Mouse (Mus musculus): ENCODE data around the gene Arhgap24. TPM values are rescaled to one million over a fixed set of nuclear protein-coding genes. Genes with fewer than 3 reads are reported as not detected.

Gene Arhgap24
- polyA plus RNA-seq, 1 experiment from 2014 or later, result 17.7 TPM

- Histone ChIP-seq H3K4me1 (replicated peaks) (peaks cover 42% of the 10 kb centered on the region), H3K27ac (no peak overlapping the region), H3K9me3 (no peaks in the 10 kb centered on the region), H3K4me2 (no peak overlapping the region), H3K4me3 (replicated peaks) (no peak overlapping the region), H3K36me3 (no peaks in the 10 kb centered on the region), H3K9ac (replicated peaks) (no peak overlapping the region), H3K27me3 (peaks cover 7% of the 10 kb centered on the region; the same call in 1 of the 2 replicates)
- 44% methylated on average over 9 of the region's 9 CpGs for WGBS
- ATAC-seq (ENCODE audit: insufficient number of reproducible peaks, insufficient read depth, low FRiP score, low TSS enrichment, low read depth), result no peak
These were observed 267.0 kb downstream of the Arhgap24 start for GRCm38 (mm10) chr5:102748146-102748545.

- Histone ChIP-seq H3K4me3 (replicated peaks) (no peak overlapping the region), H3K9ac (replicated peaks) (no peak overlapping the region), H3K27ac (no peak overlapping the region), H3K4me1 (replicated peaks) (peaks cover 34% of the 10 kb centered on the region), H3K36me3 (no peaks in the 10 kb centered on the region), H3K27me3 (peaks cover 7% of the 10 kb centered on the region; the same call in 1 of the 2 replicates), H3K9me3 (no peaks in the 10 kb centered on the region), H3K4me2 (no peak overlapping the region)
- ATAC-seq (ENCODE audit: insufficient number of reproducible peaks, insufficient read depth, low FRiP score, low TSS enrichment, low read depth), result no peak
- WGBS, result 67% methylated on average over 8 of the region's 8 CpGs
These were observed 267.8 kb downstream of the Arhgap24 start for GRCm38 (mm10) chr5:102749020-102749419.

DNA sequence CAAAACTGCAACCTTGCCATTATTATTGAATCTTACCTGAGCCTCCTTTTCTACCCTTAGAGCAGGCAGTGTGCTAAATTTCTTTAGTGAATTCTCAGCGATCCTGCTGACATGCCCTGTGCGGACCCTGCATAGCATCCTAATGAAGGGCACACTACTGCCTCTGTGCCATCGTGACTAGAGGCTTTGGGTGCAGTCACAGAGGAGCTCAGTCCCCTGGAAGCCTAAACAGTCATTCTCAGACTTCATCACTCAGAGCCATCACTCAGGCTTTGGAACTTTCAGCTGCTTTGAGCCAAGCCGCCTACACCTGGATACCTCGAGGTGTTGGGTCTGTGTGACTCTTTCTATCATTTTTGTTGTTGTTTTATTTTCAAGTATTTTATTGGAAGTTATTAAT lies 269.5 kb downstream of the Arhgap24 start:
- Histone ChIP-seq H3K9ac (replicated peaks) (no peak overlapping the region), H3K27me3 (peaks cover 7% of the 10 kb centered on the region; the same call in 1 of the 2 replicates), H3K4me3 (replicated peaks) (no peak overlapping the region), H3K36me3 (no peaks in the 10 kb centered on the region), H3K9me3 (no peaks in the 10 kb centered on the region), H3K27ac (no peak overlapping the region), H3K4me1 (replicated peaks) (peaks cover 25% of the 10 kb centered on the region), H3K4me2 (peak overlapping the region; percentile 21; the same call in 1 of the 2 replicates)
- 48% methylated on average over 5 of the region's 5 CpGs for WGBS
- ATAC-seq (ENCODE audit: insufficient number of reproducible peaks, insufficient read depth, low FRiP score, low TSS enrichment, low read depth), result no peak

GRCm38 (mm10) chr5:102751661-102752307 lies 270.6 kb downstream of the Arhgap24 start:
- 24% methylated on average over 5 of the region's 5 CpGs for WGBS

GRCm38 (mm10) chr5:102752308-102752663 lies 271.1 kb downstream of the Arhgap24 start:
- H3K9ac ChIP-seq (replicated peaks), result no peak overlapping the region
- H3K36me3 ChIP-seq, result no peaks in the 10 kb centered on the region
- peaks cover 25% of the 10 kb centered on the region for H3K4me1 ChIP-seq (replicated peaks)
- no peaks in the 10 kb centered on the region for H3K9me3 ChIP-seq
- H3K4me3 ChIP-seq (replicated peaks), result no peak overlapping the region
- no peak for ATAC-seq (ENCODE audit: insufficient number of reproducible peaks, insufficient read depth, low FRiP score, low TSS enrichment, low read depth)
- no peak overlapping the region for H3K27ac ChIP-seq
- peaks cover 7% of the 10 kb centered on the region; the same call in 1 of the 2 replicates for H3K27me3 ChIP-seq
- H3K4me2 ChIP-seq, result no peak overlapping the region
- WGBS, result 4% methylated on average over 2 of the region's 2 CpGs

More at GRCm38 (mm10) chr5:102751661-102752307, 270.6 kb downstream of the Arhgap24 start:
- no peak overlapping the region for H3K27ac ChIP-seq
- H3K9ac ChIP-seq (replicated peaks), result no peak overlapping the region
- ATAC-seq (ENCODE audit: insufficient number of reproducible peaks, insufficient read depth, low FRiP score, low TSS enrichment, low read depth), result no peak
- H3K9me3 ChIP-seq, result no peaks in the 10 kb centered on the region
- peaks cover 7% of the 10 kb centered on the region; the same call in 1 of the 2 replicates for H3K27me3 ChIP-seq
- no peak overlapping the region for H3K4me2 ChIP-seq
- H3K36me3 ChIP-seq, result no peaks in the 10 kb centered on the region
- H3K4me3 ChIP-seq (replicated peaks), result no peak overlapping the region
- H3K4me1 ChIP-seq (replicated peaks), result peaks cover 25% of the 10 kb centered on the region

DNA sequence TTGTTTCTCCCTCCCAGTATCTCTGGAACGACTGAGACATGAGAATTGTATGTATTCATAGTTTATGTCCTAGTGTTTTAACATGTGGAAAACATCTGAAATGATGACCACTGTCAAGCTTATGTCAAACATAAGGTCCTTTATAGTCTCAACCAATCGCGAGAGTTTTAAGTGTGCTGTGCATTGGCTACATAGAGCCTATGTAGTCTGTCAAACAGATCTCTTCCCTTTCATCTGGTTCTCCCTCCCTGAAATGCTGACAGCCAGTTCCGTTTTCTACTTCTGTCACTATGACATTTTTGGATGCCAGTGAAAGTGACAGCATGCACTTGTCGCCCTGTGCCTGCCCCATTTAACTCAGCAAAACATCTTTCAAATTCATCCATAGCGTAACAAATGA lies 275.8 kb downstream of the Arhgap24 start:
- Histone ChIP-seq H3K4me1 (replicated peaks) (peaks cover 7% of the 10 kb centered on the region), H3K4me2 (no peak overlapping the region), H3K36me3 (no peaks in the 10 kb centered on the region), H3K27me3 (no peaks in the 10 kb centered on the region), H3K27ac (no peak overlapping the region), H3K9ac (replicated peaks) (no peak overlapping the region), H3K4me3 (replicated peaks) (no peak overlapping the region), H3K9me3 (no peaks in the 10 kb centered on the region)
- 81% methylated on average over 6 of the region's 6 CpGs for WGBS
- ATAC-seq (ENCODE audit: insufficient number of reproducible peaks, insufficient read depth, low FRiP score, low TSS enrichment, low read depth), result no peak

- H3K9ac ChIP-seq (replicated peaks), result no peak overlapping the region
- no peaks in the 10 kb centered on the region for H3K9me3 ChIP-seq
- H3K27ac ChIP-seq, result no peak overlapping the region
- no peaks in the 10 kb centered on the region for H3K27me3 ChIP-seq
- no peak for ATAC-seq (ENCODE audit: insufficient number of reproducible peaks, insufficient read depth, low FRiP score, low TSS enrichment, low read depth)
- no peak overlapping the region for H3K4me2 ChIP-seq
- no peaks in the 10 kb centered on the region for H3K36me3 ChIP-seq
- WGBS, result 80% methylated on average over 10 of the region's 10 CpGs
- no peak overlapping the region for H3K4me3 ChIP-seq (replicated peaks)
- peaks cover 31% of the 10 kb centered on the region for H3K4me1 ChIP-seq (replicated peaks)
These were observed 284.5 kb downstream of the Arhgap24 start for GRCm38 (mm10) chr5:102765694-102766093.

DNA sequence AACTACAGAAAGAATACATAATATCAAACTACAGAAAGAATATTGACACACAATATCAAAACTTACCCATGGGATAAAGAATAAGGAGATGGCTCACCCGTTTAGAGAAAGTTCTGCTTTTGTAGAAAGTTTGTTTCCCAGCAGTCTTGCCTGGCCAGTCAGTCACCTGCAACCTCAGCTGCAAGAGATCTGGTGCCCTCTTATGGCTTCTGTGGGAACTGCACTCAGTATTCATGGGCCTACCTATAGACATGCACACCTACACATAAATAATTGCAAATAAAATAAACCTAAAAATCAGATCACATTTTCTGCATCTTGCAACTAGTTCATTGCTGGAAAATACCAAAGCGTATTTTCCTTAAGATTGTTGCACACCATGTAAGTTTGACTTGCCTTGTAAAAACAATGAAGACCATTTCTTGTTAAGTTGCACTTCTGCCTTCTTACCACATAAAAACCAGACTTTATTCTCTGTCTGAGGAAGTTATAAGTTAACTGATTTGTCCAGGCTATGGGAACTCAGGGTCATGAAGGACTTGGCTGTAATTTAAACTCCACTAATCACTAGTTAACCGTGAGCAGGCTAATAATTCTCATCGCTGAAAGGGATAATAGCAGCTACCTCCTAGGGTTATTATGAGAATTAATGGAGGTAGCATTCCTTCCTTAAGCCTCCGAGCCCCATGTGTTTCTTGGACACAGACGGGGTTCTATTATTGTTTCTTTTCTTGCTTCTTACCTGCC lies 285.3 kb downstream of the Arhgap24 start:
- H3K36me3 ChIP-seq, result no peaks in the 10 kb centered on the region
- no peak overlapping the region for H3K4me2 ChIP-seq
- no peak for ATAC-seq (ENCODE audit: insufficient number of reproducible peaks, insufficient read depth, low FRiP score, low TSS enrichment, low read depth)
- WGBS, result 38% methylated on average over 6 of the region's 6 CpGs
- no peaks in the 10 kb centered on the region for H3K9me3 ChIP-seq
- H3K4me1 ChIP-seq (replicated peaks), result peaks cover 31% of the 10 kb centered on the region
- 0 out of 2 replicates have a peak overlapping the region, but pooled peaks have one; percentile 35 for H3K27ac ChIP-seq
- no peak overlapping the region for H3K9ac ChIP-seq (replicated peaks)
- no peak overlapping the region for H3K4me3 ChIP-seq (replicated peaks)
- no peaks in the 10 kb centered on the region for H3K27me3 ChIP-seq

- Histone ChIP-seq H3K4me1 (replicated peaks) (peaks cover 31% of the 10 kb centered on the region), H3K27me3 (no peaks in the 10 kb centered on the region), H3K4me3 (replicated peaks) (no peak overlapping the region), H3K4me2 (no peak overlapping the region), H3K36me3 (no peaks in the 10 kb centered on the region), H3K27ac (0 out of 2 replicates have a peak overlapping the region, but pooled peaks have one; percentile 35), H3K9me3 (no peaks in the 10 kb centered on the region), H3K9ac (replicated peaks) (no peak overlapping the region)
- no peak for ATAC-seq (ENCODE audit: insufficient number of reproducible peaks, insufficient read depth, low FRiP score, low TSS enrichment, low read depth)
- 52% methylated on average over 4 of the region's 4 CpGs for WGBS
These were observed 285.9 kb downstream of the Arhgap24 start for GRCm38 (mm10) chr5:102767058-102767444.

- Histone ChIP-seq H3K36me3 (no peaks in the 10 kb centered on the region), H3K4me2 (peak overlapping the region; percentile 40; the same call in 1 of the 2 replicates), H3K27me3 (no peaks in the 10 kb centered on the region), H3K9me3 (no peaks in the 10 kb centered on the region), H3K27ac (peak overlapping the region; percentile 20; the same call in 1 of the 2 replicates), H3K4me3 (replicated peaks) (no peak overlapping the region), H3K4me1 (replicated peaks) (peaks cover 31% of the 10 kb centered on the region), H3K9ac (replicated peaks) (no peak overlapping the region)
- ATAC-seq (ENCODE audit: insufficient number of reproducible peaks, insufficient read depth, low FRiP score, low TSS enrichment, low read depth), result peak; percentile 61
- WGBS, result 45% methylated on average over 7 of the region's 7 CpGs
These were observed 286.6 kb downstream of the Arhgap24 start for GRCm38 (mm10) chr5:102767822-102768221.

DNA sequence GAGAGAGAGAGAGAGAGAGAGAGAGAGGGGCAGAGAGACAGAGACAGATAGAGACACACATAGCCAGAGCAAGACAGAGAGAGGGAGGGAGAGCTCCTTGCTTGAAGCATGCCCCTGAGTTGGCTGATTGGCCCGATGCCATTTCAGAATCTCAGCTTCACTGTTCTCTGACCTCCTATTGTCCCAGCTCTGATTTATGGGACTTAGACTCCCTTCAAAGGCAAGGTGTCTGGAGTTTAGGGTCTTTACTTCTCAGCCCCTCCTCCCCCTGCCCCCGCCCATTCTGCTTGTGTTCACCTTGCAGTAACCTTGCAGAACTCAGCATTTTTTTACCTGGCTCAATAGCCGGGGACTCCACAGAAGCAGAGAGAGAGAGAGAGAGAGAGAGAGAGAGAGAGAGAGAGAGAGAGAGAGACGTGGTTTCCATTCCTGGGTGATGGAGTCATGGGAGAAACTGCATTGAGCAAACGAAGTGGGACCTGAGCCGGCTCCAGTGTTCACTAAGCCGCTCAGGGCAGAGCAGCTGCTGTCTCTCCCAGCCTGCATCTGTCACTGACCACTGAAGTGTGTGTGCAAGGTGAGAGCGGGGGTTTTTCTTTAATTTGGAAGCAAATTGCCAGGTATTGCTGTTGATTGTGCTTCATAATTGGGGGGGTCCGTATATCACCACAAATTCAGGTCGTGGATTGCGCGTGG lies 287.3 kb downstream of the Arhgap24 start:
- Histone ChIP-seq H3K4me3 (replicated peaks) (no peak overlapping the region), H3K9ac (replicated peaks) (0 out of 2 replicates have a peak overlapping the region, but pooled peaks have one; percentile 12), H3K4me1 (replicated peaks) (peaks cover 31% of the 10 kb centered on the region), H3K27ac (no peak overlapping the region), H3K27me3 (no peaks in the 10 kb centered on the region), H3K36me3 (no peaks in the 10 kb centered on the region), H3K4me2 (peak overlapping the region; percentile 40), H3K9me3 (no peaks in the 10 kb centered on the region)
- peak; percentile 65; the same call in 1 of the 2 replicates for ATAC-seq (ENCODE audit: insufficient number of reproducible peaks, insufficient read depth, low FRiP score, low TSS enrichment, low read depth)
- WGBS, result 30% methylated on average over 12 of the region's 12 CpGs

All from limb, embryonic 12.5 days (tissue).